Mouse (Mus musculus): ENCODE measurements around the gene Vps8. TPM values are rescaled to one million over a fixed set of nuclear protein-coding genes. Genes with fewer than 3 reads are reported as not detected.

Vps8 gene
- total RNA-seq, 1 experiment from 2014 or later: 26.4 TPM

GRCm38 (mm10) chr16:21676791-21677190 is 253.9 kb downstream of the Vps8 start:
- ATAC-seq (replicated peaks; ENCODE audit: insufficient number of reproducible peaks, low FRiP score, low TSS enrichment, poor library complexity, severe bottlenecking): no peak

- ATAC-seq (replicated peaks; ENCODE audit: insufficient number of reproducible peaks, low FRiP score, low TSS enrichment, poor library complexity, severe bottlenecking): no peak
Measured at GRCm38 (mm10) chr16:21687406-21687805, 264.5 kb downstream of the Vps8 start.

GRCm38 (mm10) chr16:21689141-21689540 is 266.2 kb downstream of the Vps8 start:
- no peak for ATAC-seq (replicated peaks; ENCODE audit: insufficient number of reproducible peaks, low FRiP score, low TSS enrichment, poor library complexity, severe bottlenecking)

DNA sequence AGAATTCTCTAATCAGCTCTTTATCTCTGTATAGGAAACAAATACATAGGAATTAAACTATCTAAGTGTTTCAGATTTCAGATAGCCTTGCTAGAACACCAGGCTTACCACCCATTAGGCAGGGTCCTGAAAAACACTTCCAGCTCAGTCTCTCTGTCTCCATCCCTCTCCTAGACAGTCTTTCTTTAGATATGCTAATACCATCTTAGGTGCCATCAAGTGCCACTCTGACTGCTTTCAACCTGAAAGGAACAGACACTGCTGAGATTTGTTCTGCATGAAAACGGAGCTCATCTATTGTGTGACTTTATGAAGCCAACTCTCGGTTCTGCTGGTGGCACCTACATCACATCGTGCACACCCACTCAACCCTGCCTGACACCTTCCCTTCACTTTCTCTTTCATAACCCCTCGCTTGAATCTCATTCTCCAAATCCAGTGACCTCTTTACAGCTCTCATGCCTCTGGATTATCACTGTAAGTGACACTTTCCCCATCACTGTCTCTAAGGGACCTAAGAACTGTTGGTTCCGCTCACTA is 267.4 kb downstream of the Vps8 start:
- ATAC-seq (replicated peaks; ENCODE audit: insufficient number of reproducible peaks, low FRiP score, low TSS enrichment, poor library complexity, severe bottlenecking): no peak

DNA sequence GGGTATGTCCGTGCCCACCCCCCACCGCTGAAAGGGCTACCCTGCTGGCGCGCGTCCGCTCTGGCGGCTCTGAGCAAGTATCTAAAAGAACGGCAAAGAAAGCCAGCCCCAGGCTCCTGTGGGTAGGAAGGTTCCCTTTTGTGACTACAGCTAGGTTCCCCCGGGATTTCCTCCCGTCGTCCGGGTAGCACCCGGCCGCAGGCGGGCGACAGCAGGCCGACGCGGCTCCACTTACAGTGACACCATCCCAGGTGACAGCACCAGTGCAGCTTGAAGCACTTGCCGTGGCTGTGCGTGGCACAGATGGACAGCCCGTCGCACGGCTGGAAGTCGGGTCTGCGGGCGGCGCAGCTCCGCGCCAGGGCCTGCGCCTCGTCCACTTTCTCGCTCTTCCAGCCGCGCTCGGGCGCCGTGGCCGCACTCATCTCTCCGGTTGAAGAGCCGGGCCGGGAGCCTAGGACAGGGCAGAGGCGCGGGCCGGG is 271.1 kb downstream of the Vps8 start:
- no peak for ATAC-seq (replicated peaks; ENCODE audit: insufficient number of reproducible peaks, low FRiP score, low TSS enrichment, poor library complexity, severe bottlenecking)

Other genes with a start within 250 kb of the Vps8 start
- not detected in 3 replicates for gene Ephb3, start 218.4 kb upstream of the Vps8 start, total RNA-seq (2017)

All from monocyte, adult 5-6 weeks (primary cell).